Comparison of ENCODE assay signal across 10 mouse cellular contexts in the genomic region with DNA sequence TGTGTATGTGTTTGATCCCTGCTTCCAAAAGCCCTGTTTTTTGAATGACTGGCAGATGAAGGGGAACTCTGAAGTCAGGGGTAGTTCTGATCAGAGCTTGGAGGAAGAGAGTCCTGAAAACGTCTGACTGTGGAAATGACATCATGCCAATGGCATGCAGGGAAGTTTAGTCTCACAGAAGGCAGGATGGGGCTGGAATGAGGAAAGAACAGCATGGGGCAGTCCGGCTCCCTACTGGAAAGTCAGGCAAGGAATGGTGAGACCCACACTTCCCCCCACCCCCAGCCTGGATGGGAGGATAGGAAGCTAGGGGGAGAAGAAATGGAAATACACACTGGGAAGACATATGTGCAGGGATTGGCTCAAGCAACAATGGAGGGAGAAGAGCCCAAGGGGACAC.
DNase-seq lines count a peak whose midpoint lies in the region; ATAC-seq lines count a peak whose summit lies in the region.
"Had no signal": no experiment of that assay in that cellular context is flagged by ENCODE, and none has a peak within 500 bp of the region (broad histone marks: within the 10 kb centered on the region; RNA-seq: fewer than 3 reads in every experiment).

No protein-coding gene starts in this region.

- H3K36me3 ChIP-seq in neural tube, embryonic 15.5 days, result no peaks in the 10 kb centered on the region
- H3K36me3 ChIP-seq: neural tube, embryonic 13.5 days had no signal

- ATAC-seq in neural tube, embryonic 15.5 days (ENCODE audit: low FRiP score), result no peak
- ATAC-seq: liver, postnatal 0 days had no signal

- no peak overlapping the region for H3K4me3 ChIP-seq in neural tube, embryonic 15.5 days (replicated peaks)
- H3K4me3 ChIP-seq: neural tube, embryonic 13.5 days had no signal

- WGBS in neural tube, embryonic 15.5 days, result 23% methylated on average over 2 of the region's 2 CpGs

- no peak overlapping the region for H3K4me2 ChIP-seq in neural tube, embryonic 15.5 days
- H3K4me2 ChIP-seq: neural tube, embryonic 13.5 days had no signal

- H3K9ac ChIP-seq in neural tube, embryonic 15.5 days (replicated peaks), result no peak overlapping the region
- H3K9ac ChIP-seq: liver, postnatal 0 days; neural tube, embryonic 13.5 days had no signal

- no peaks in the 10 kb centered on the region for H3K9me3 ChIP-seq in neural tube, embryonic 15.5 days (replicated peaks)
- H3K9me3 ChIP-seq: neural tube, embryonic 13.5 days had no signal

- DNase-seq in kidney, adult 9 months, result peak; percentile 14
- DNase-seq in kidney, adult 11 months, result no peak
- peak; percentile 58 for DNase-seq in embryo, embryonic 11 days
- DNase-seq in kidney, postnatal 10 days, result peak; percentile 49
- no peak for DNase-seq in adrenal gland, postnatal 4 days (ENCODE audit: low spot score in 2 of 2)
- DNase-seq in ovary, postnatal 10 days (ENCODE audit: low spot score), result no peak
- no peak for DNase-seq in layer of hippocampus, adult 18-20 months (ENCODE audit: low spot score in 2 of 2)
- DNase-seq: liver, postnatal 0 days had no signal

- no peaks in the 10 kb centered on the region for H3K27me3 ChIP-seq in neural tube, embryonic 15.5 days (replicated peaks)
- H3K27me3 ChIP-seq: neural tube, embryonic 13.5 days had no signal

- H3K27ac ChIP-seq in neural tube, embryonic 15.5 days (replicated peaks), result 0 out of 2 replicates have a peak overlapping the region, but pooled peaks have one; percentile 9

- no peaks in the 10 kb centered on the region for H3K4me1 ChIP-seq in neural tube, embryonic 15.5 days
- H3K4me1 ChIP-seq: neural tube, embryonic 13.5 days had no signal

Comparison
In these comparisons a context has a peak if more than half of its experiments do, and no peak if none do; other contexts are left out.
1. DNase-seq: peak in kidney, adult 9 months (single experiment), embryo, embryonic 11 days (single experiment) and kidney, postnatal 10 days (single experiment); none in kidney, adult 11 months (single experiment), adrenal gland, postnatal 4 days (0 of 2), ovary, postnatal 10 days (single experiment) and layer of hippocampus, adult 18-20 months (0 of 2).